Mouse (Mus musculus) embryo, embryonic 10 days (tissue): ENCODE data around the gene Nr4a1.
A peak's percentile ranks its signal among the peaks of the same experiment; 100 is the strongest.

ENCODE experiments used
- DNase-seq: peaks from one replicate; pipeline ENCODE4 v3.0.0-alpha.2; 2015; ENCODE audit warnings: low spot score

The Nr4a1 gene

GRCm38 (mm10) chr15:101286129-101286770 lies 32.2 kb downstream of the Nr4a1 start:
- DNase-seq = no peak

GRCm38 (mm10) chr15:101287361-101287760 lies 33.3 kb downstream of the Nr4a1 start:
- DNase-seq = no peak

DNA sequence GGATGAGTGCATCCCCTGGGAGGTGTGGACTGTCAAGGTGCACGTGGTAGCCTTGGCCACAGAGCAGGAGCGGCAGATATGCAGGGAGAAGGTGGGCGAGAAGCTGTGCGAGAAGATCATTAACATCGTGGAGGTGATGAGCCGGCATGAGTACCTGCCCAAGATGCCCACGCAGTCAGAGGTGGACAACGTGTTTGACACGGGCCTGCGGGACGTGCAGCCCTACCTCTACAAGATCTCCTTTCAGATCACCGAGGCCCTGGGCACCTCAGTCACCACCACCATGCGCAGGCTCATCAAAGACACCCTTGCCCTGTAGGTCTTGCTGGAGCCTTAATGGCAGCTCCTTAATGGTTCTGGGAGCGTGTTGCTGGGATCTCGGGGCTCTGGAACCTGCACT lies 36.3 kb downstream of the Nr4a1 start:
- no peak for DNase-seq

GRCm38 (mm10) chr15:101292012-101292411 lies 37.9 kb downstream of the Nr4a1 start:
- no peak for DNase-seq

GRCm38 (mm10) chr15:101293025-101293621 lies 39.1 kb downstream of the Nr4a1 start, which contains the start of gene 6030408B16Rik:
6030408B16Rik (plus strand) TSS chr15:101293212.
- no peak for DNase-seq

- DNase-seq = no peak
Measured at GRCm38 (mm10) chr15:101294028-101294894, 40.2 kb downstream of the Nr4a1 start.

GRCm38 (mm10) chr15:101295106-101295505 lies 41.0 kb downstream of the Nr4a1 start:
- DNase-seq = no peak

- no peak for DNase-seq
Measured at GRCm38 (mm10) chr15:101295616-101296015, 41.5 kb downstream of the Nr4a1 start.

GRCm38 (mm10) chr15:101296091-101296490 lies 42.0 kb downstream of the Nr4a1 start:
- no peak for DNase-seq

DNA sequence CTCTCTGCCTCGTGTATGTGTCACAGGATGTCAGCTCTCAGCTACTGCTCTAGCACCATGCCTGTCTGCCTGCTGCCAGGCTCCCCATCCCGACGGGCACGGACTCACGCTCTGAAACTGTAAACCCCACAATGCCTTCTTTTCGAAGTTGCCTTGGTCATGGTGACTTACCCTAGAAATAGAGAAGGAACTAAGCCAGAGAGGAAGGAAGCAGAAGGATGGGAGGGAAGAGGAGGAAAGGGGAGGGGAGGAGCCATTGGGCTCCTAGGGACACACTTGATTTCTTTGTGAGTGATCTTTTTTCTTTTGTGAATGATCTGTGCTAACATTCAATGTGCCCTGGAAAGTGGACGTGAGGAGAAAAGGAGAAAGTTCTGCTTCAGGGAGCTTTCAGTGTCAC lies 43.9 kb downstream of the Nr4a1 start:
- DNase-seq = no peak

DNA sequence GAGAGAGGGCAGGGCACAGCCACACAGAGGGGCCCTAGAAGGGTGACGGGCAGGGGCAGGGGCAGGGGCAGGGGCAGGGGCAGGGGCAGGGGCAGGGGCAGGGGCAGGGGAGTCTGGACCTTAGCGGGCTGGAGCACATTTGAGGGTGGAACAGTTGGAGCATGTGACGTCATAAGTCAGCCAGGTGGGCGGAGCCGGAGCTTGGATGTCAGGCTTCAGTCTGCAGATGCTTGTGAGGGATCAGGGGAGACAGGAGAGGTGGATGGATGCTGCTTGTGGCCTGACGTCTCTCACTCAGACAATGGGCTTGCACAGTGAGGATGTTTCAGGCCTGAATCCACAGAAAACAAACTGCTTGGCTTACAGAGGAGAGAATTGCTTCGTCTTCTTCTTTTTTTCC lies 44.5 kb downstream of the Nr4a1 start:
- peak; percentile 78 for DNase-seq

GRCm38 (mm10) chr15:101299480-101299960 lies 45.5 kb downstream of the Nr4a1 start:
- DNase-seq = no peak

GRCm38 (mm10) chr15:101300128-101300527 lies 46.1 kb downstream of the Nr4a1 start:
- no peak for DNase-seq

DNA sequence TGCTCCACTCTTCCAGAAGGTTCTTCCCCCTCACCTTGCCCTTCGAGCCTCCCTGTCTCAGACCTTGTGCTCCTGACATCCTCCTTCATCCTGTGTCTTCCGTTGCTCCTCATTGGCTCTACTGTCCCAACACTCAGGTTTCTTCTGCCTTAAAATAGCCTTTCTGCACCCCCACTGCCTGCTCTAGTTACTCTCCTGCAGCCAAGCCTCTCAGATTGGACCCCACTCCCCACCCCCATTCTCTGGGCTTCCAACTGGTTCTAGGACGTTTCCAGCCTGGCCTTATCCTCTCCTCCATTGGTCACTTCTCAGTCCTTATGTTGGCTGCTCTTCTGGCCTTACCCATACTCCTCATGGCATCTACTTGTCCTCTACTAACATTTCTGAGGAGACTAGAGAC lies 48.1 kb downstream of the Nr4a1 start:
- DNase-seq = no peak

- DNase-seq = no peak
Measured at GRCm38 (mm10) chr15:101303830-101304229, 49.8 kb downstream of the Nr4a1 start.

DNA sequence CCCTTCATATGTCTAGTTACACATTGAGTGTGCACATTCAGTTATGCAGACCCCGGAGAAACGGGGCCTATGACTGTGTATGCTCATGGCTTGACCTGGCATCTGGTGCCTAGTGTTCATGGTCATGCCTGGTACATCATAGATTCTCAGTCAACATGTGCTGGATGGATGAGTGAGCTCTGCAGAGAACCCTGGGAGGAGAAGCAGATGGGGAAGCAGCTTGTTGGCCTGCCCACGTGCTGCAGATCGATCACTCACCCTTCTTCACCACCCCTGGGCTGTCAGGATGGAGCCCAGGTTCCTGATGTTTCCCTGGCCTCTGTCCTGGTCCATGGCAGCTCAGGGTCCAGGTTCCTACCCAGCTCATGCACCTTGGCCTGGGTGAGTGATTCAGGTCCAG lies 52.4 kb downstream of the Nr4a1 start:
- DNase-seq = no peak

- no peak for DNase-seq
Measured at GRCm38 (mm10) chr15:101308440-101309348, 54.6 kb downstream of the Nr4a1 start.

- DNase-seq = no peak
Measured at GRCm38 (mm10) chr15:101309493-101309892, 55.4 kb downstream of the Nr4a1 start.

DNA sequence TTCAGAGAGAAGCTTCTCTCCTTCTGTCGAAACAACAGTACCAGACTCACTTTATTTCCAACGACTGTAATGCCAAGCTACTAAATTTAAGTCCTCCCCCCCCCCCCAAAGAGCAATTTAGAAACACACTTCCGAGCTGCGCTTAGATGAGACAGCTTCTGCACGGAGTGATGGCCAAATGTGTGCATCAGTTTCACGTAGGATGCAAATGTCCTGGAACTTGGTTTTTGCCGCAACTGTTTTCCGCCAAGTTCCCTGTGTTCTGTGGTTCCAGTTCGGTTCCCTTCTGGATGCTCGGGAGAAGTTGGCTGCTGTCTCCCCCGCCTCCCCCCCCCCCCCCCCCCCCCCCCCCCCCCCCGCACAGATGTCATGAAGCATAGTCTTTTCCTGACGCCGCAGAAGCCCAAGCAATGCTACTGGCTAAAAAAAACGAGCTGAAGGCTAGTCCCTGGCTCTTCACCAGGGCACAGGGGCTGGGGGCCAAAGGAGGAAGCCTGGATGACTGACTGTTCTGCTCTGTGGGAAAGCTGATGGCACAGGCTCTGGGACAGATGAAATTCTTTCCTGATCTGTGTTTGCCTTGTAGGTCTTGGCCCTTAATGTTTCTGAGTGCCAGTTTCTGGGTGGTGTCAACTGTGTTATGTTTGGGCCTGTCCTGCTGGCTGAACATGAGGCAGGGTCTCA lies 57.2 kb downstream of the Nr4a1 start:
- DNase-seq = no peak

DNA sequence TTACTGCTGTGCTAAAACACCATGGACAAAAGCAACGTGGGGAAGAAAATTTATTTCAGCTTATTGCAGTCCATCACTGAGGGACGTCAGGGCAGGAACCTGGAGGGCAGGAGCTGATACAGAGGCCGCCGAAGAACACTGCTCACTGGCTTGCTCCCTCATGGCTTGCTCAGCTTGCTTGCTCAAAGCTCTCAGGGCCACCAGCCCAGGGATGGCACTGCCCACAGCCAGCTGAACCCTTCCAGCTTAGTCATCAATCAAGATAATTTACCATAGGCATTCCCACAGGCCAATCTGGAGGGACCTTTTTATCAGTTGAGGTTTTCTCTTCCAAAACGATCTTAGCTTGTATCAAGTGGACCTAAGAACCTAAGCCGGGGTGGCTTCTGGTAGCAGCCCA lies 57.9 kb downstream of the Nr4a1 start:
- DNase-seq = no peak

DNA sequence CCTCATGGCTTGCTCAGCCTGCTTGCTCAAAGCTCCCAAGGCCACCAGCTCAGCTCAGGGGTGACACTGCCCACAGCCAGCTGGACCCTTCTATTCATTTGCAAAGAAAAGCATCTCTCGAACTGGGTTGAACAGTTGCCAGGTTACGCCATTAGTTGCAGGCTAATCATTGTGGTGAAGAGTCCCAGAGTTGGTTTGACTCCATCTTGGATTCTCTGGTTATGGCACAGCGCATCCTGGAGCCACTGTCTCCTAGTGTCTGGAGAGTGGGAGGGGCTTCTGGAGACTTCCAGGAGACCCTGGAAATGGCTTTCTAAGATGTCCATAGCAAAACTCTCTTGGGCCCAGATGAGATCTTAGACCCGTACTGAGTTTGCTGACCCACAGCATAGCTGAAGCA lies 61.3 kb downstream of the Nr4a1 start:
- DNase-seq = no peak
